Mouse (Mus musculus) liver, embryonic 14.5 days (tissue): ENCODE data around the gene Gm43191. TPM values are rescaled to one million over a fixed set of nuclear protein-coding genes. Genes with fewer than 3 reads are reported as not detected.

Experiments used
- ATAC-seq: fragments of 200-750 bp; cut with Nextera tagmentation; 2 replicates; pipeline ENCODE4 v1.8.0; 2017; ENCODE audit warnings: moderate number of reproducible peaks, mild to moderate bottlenecking, moderate library complexity; ENCODE audit not compliant: insufficient read depth
- DNase-seq, 3 experiments: peaks; one replicate each; pipeline ENCODE4 v3.0.0-alpha.2; 2012 to 2013; ENCODE audit warnings: low read depth in 3 of 3, low spot score in 3 of 3
- H3K27ac ChIP-seq: fragments of 300-500 bp; sonication (generic); 2 replicates; pipeline ENCODE4 v1.5.1; 2014; ENCODE audit warnings: moderate library complexity, mild to moderate bottlenecking, control low read depth, inconsistent platforms
- H3K27me3 ChIP-seq: fragments of 300-500 bp; sonication (generic); 2 replicates; pipeline ENCODE4 v1.6.1; 2014; ENCODE audit warnings: mild to moderate bottlenecking, low read length, moderate library complexity; ENCODE audit not compliant: control insufficient read depth, insufficient read depth
- H3K36me3 ChIP-seq: fragments of 300-500 bp; sonication (generic); replicated peaks from 2 replicates; pipeline ENCODE4 v1.6.1; 2014; ENCODE audit warnings: low read depth; ENCODE audit not compliant: control insufficient read depth, insufficient read depth
- H3K4me1 ChIP-seq, 2 experiments: fragments of 200-500 bp in 1 of 2; fragments of 300-500 bp in 1 of 2; sonication (generic) in 1 of 2; replicated peaks; 2 replicates each; pipeline ENCODE4 v1.6.1; 2012 to 2014; ENCODE audit warnings: antibody characterized with exemption in 1 of 2, inconsistent platforms in 1 of 2, low read length in 1 of 2; ENCODE audit not compliant: control insufficient read depth in 2 of 2, insufficient read depth in 2 of 2
- H3K4me2 ChIP-seq: fragments of 300-500 bp; sonication (generic); 2 replicates; pipeline ENCODE4 v1.6.1; 2014; ENCODE audit warnings: low read depth, mild to moderate bottlenecking, control low read depth, moderate library complexity
- H3K4me3 ChIP-seq, 2 experiments: fragments of 200-500 bp in 1 of 2; fragments of 300-500 bp in 1 of 2; sonication (generic) in 1 of 2; 2 replicates each; pipeline ENCODE4 v1.5.1; 2012 to 2014; ENCODE audit warnings: low read depth in 2 of 2, low read length in 2 of 2, mild to moderate bottlenecking in 2 of 2, control low read depth in 1 of 2, inconsistent platforms in 1 of 2, moderate library complexity in 1 of 2; ENCODE audit not compliant: insufficient read depth in 1 of 2
- H3K9ac ChIP-seq: fragments of 300-500 bp; sonication (generic); replicated peaks from 2 replicates; pipeline ENCODE4 v1.6.1; 2014; ENCODE audit warnings: mild to moderate bottlenecking, control low read depth, moderate library complexity
- H3K9me3 ChIP-seq: fragments of 300-500 bp; sonication (generic); 2 replicates; pipeline ENCODE4 v1.6.1; 2016; ENCODE audit warnings: low read length, mixed read lengths; ENCODE audit not compliant: control insufficient read depth
- CTCF ChIP-seq: IDR thresholded peaks from 2 replicates; pipeline ENCODE4 v1.5.1; 2016; ENCODE audit warnings: antibody characterized with exemption, low read depth, control low read depth
- EP300 ChIP-seq: IDR thresholded peaks from 2 replicates; pipeline ENCODE4 v1.6.1; 2016; ENCODE audit warnings: antibody characterized with exemption, low read depth
- WGBS: fragments of 180-500 bp; shearing (Covaris S2); extraction: QIAGEN DNeasy Blood & Tissue Kit; methylation state at CpG from one replicate; pipeline ENCODE4 v1.1.7; 2014; ENCODE audit not compliant: insufficient replicate concordance; 5-methylcytosine and 5-hydroxymethylcytosine counted together
- polyA plus RNA-seq, 2 experiments: library from polyadenylated mRNA; depleted of rRNA in 1 of 2; stranded (reverse) in 1 of 2; unstranded in 1 of 2; fragments of >200 nt; fragmentation: Nextera tagmentation in 1 of 2; extraction: Ambion mirVana in 1 of 2; gene quantifications; 2 replicates each; pipeline versions ENCODE4 v1.2.1 to v1.2.3; 2012 to 2014

Gm43191 gene
- polyA plus RNA-seq, 2 experiments, result not detected

DNA sequence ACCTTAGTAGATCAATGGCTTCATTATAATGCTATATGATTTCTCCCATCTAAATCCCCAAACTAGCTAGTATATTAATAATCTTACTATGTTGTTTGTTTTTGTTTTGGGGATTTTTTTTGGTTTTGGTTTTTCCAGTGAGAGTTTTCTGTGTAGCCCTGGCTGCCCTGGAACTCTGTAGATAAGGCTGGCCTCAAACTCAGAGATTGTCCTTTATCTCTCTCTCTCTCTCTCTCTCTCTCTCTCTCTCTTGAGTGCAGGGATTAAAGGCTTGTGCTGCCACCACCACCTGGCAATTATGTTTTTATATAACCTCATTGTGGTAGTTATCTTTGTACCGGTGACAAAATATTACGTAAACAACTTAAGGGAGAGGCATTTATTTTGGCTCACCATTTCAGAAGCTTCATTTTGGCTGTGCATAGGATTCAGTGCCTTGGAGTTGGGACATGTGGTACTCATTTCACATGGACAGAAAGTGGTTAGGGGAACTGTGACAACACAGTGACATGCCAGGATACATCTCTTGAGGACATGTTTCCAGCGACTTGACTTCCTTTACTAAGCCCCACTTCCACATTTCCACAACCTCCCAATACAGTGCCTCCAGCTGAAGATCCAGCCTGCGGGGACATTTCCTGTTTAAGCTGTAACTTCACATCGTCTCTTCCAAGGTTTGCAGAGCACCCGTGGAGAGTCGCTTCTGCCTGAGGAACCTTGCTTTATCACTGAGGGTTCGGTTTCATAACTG lies 65.6 kb downstream of the Gm43191 start:
- no peak overlapping the region for H3K9ac ChIP-seq
- 71% methylated on average over 8 of the region's 8 CpGs for WGBS
- no peaks in the 10 kb centered on the region for H3K9me3 ChIP-seq
- peaks cover 2 to 9% of the 10 kb centered on the region in 2 experiments; a peak in 3 of 4 replicates for H3K4me1 ChIP-seq
- no peak overlapping the region for H3K4me2 ChIP-seq
- TF ChIP-seq EP300 (no peak), CTCF (no peak)
- no peaks in the 10 kb centered on the region for H3K27me3 ChIP-seq
- H3K27ac ChIP-seq, result no peak overlapping the region
- peaks cover 54% of the 10 kb centered on the region for H3K36me3 ChIP-seq
- no peak for DNase-seq
- H3K4me3 ChIP-seq, result no peak overlapping the region
- ATAC-seq, result no peak

- H3K36me3 ChIP-seq, result peaks cover 52% of the 10 kb centered on the region
- ATAC-seq, result peak; percentile 54; the same call in 1 of the 2 replicates
- H3K27me3 ChIP-seq, result no peaks in the 10 kb centered on the region
- H3K4me1 ChIP-seq, result peaks cover 0 to 8% of the 10 kb centered on the region in 2 experiments; a peak in 2 of 4 replicates
- H3K4me2 ChIP-seq, result no peak within 1 kb of the TSS
- no peak within 1 kb of the TSS for H3K4me3 ChIP-seq
- 73% methylated on average over 10 of the region's 10 CpGs for WGBS
- no peak for TF ChIP-seq EP300
- H3K9me3 ChIP-seq, result no peaks in the 10 kb centered on the region
- H3K9ac ChIP-seq, result no peak within 1 kb of the TSS
- no peak within 1 kb of the TSS for H3K27ac ChIP-seq
- DNase-seq, result no peak
Observed at GRCm38 (mm10) chr3:116614295-116614892, 66.7 kb downstream of the Gm43191 start, which contains the start of gene Trmt13. Gene Trmt13, minus strand, starts transcription at chr3:116614587.

GRCm38 (mm10) chr3:116604570-116604969 lies 76.5 kb downstream of the Gm43191 start:
- peaks cover 23% of the 10 kb centered on the region for H3K36me3 ChIP-seq
- no peaks in the 10 kb centered on the region for H3K27me3 ChIP-seq
- H3K9ac ChIP-seq, result no peak overlapping the region

GRCm38 (mm10) chr3:116601781-116602180 lies 79.3 kb downstream of the Gm43191 start:
- H3K27me3 ChIP-seq, result no peaks in the 10 kb centered on the region
- H3K36me3 ChIP-seq, result peaks cover 7% of the 10 kb centered on the region
- H3K9ac ChIP-seq, result no peak overlapping the region
- H3K9me3 ChIP-seq, result no peaks in the 10 kb centered on the region
- ATAC-seq (no peak), DNase-seq (no peak)
- WGBS, result 83% methylated on average over 5 of the region's 5 CpGs
- H3K4me1 ChIP-seq, result peaks cover 2% of the 10 kb centered on the region in 2 experiments; a peak in 1 of 4 replicates
- no peak overlapping the region for H3K4me3 ChIP-seq
- H3K27ac ChIP-seq, result no peak overlapping the region
- TF ChIP-seq CTCF (no peak), EP300 (no peak)
- no peak overlapping the region for H3K4me2 ChIP-seq

More at GRCm38 (mm10) chr3:116604570-116604969, 76.5 kb downstream of the Gm43191 start:
- WGBS, result 77% methylated on average over 9 of the region's 9 CpGs
- H3K4me1 ChIP-seq, result no peaks in the 10 kb centered on the region
- no peak overlapping the region for H3K4me2 ChIP-seq
- no peak for DNase-seq
- no peaks in the 10 kb centered on the region for H3K9me3 ChIP-seq
- H3K27ac ChIP-seq, result no peak overlapping the region
- TF ChIP-seq EP300, result no peak
- TF ChIP-seq CTCF, result no peak
- H3K4me3 ChIP-seq, result no peak overlapping the region
- no peak for ATAC-seq

DNA sequence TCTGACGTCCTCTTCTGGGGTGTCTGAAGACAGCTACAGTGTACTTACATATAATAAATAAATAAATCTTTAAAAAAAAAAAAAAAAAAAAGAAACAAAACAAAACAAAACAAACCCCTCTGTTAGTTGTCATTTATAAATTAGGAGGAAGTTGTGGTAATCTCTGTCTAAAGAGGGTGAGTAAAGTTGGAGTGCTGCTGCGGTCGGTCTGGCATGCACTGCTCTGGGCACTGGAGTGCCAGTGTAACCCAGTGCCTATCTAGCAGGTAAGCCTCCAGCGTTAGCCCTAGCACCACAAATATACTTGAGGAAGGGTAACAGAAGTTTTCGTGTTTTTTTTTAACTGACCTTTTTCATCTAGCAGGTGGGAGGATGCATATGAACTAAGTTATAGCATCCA lies 80.1 kb downstream of the Gm43191 start:
- Histone ChIP-seq H3K27ac (no peak overlapping the region), H3K9ac (no peak overlapping the region), H3K4me1 (peaks cover 2 to 3% of the 10 kb centered on the region in 2 experiments; a peak in 3 of 4 replicates), H3K4me2 (no peak overlapping the region), H3K9me3 (no peaks in the 10 kb centered on the region), H3K36me3 (peaks cover 5% of the 10 kb centered on the region), H3K4me3 (no peak overlapping the region), H3K27me3 (no peaks in the 10 kb centered on the region)
- 59% methylated on average over 5 of the region's 5 CpGs for WGBS
- ATAC-seq (no peak), DNase-seq (no peak)
- TF ChIP-seq CTCF (no peak), EP300 (no peak)
